Mouse (Mus musculus) cerebellum, adult 2 months (tissue): ENCODE results near the gene BC055324. TPM values are rescaled to one million over a fixed set of nuclear protein-coding genes. Genes with fewer than 3 reads are reported as not detected.

Experiments used
- DNase-seq, 2 experiments: peaks; one replicate each; pipeline ENCODE4 v3.0.0; 2021
- H3K27ac ChIP-seq: fragments of 200-500 bp; 2 replicates; pipeline ENCODE4 v1.5.1; 2012; ENCODE audit warnings: low read length, control low read depth, inconsistent platforms; ENCODE audit not compliant: insufficient read depth
- H3K27me3 ChIP-seq: fragments of 200-500 bp; 2 replicates; pipeline ENCODE4 v1.6.1; 2012; ENCODE audit warnings: inconsistent platforms, mild to moderate bottlenecking, low read length, moderate library complexity; ENCODE audit not compliant: control insufficient read depth, insufficient read depth
- H3K4me1 ChIP-seq: fragments of 200-500 bp; 2 replicates; pipeline ENCODE4 v1.6.1; 2011; ENCODE audit warnings: low read length; ENCODE audit not compliant: control insufficient read depth, insufficient read depth
- H3K4me3 ChIP-seq: fragments of 200-500 bp; replicated peaks from 2 replicates; pipeline ENCODE3; 2011; ENCODE audit warnings: mild to moderate bottlenecking, low read depth, low read length, control low read depth; ENCODE audit not compliant: insufficient read depth
- CTCF ChIP-seq: fragments of 200-500 bp; IDR thresholded peaks from 2 replicates; pipeline ENCODE4 v1.5.1; 2011; ENCODE audit warnings: low read depth, mild to moderate bottlenecking, control low read depth, low read length, moderate library complexity, borderline replicate concordance; ENCODE audit not compliant: insufficient read depth
- POLR2A ChIP-seq: fragments of 200-500 bp; IDR thresholded peaks from 2 replicates; pipeline ENCODE4 v1.6.1; 2011; ENCODE audit warnings: low read length, control low read depth, borderline replicate concordance; ENCODE audit not compliant: insufficient read depth
- WGBS: fragments of 180-500 bp; shearing (Covaris S2); methylation state at CpG from one replicate; pipeline ENCODE4 v1.1.7; 2018; 5-methylcytosine and 5-hydroxymethylcytosine counted together
- polyA plus RNA-seq: library from polyadenylated mRNA; depleted of rRNA; stranded (reverse); fragments of >200 nt; gene quantifications from 2 replicates; pipeline ENCODE4 v1.2.3, GENCODE M21; 2012

Gene BC055324
- polyA plus RNA-seq, 1 experiment, result 1.8 TPM

- 86% methylated on average over 1 of the region's 1 CpGs for WGBS
- no peak overlapping the region for H3K4me3 ChIP-seq
- TF ChIP-seq CTCF (no peak), POLR2A (no peak)
- no peak for DNase-seq
- no peak overlapping the region for H3K27ac ChIP-seq
- H3K27me3 ChIP-seq, result no peaks in the 10 kb centered on the region; the same call in 1 of the 2 replicates
- no peaks in the 10 kb centered on the region for H3K4me1 ChIP-seq
These were observed 18.1 kb downstream of the BC055324 start for GRCm38 (mm10) chr1:163976515-163976914.

- 94% methylated on average over 2 of the region's 2 CpGs for WGBS
These were observed 19.5 kb downstream of the BC055324 start for GRCm38 (mm10) chr1:163975088-163975487.

GRCm38 (mm10) chr1:163974471-163974870 is 20.1 kb downstream of the BC055324 start:
- no peak overlapping the region for H3K4me3 ChIP-seq
- H3K27ac ChIP-seq, result no peak overlapping the region
- WGBS, result 89% methylated on average over 1 of the region's 1 CpGs
- DNase-seq, result no peak
- TF ChIP-seq CTCF, result no peak
- TF ChIP-seq POLR2A, result no peak
- H3K27me3 ChIP-seq, result no peaks in the 10 kb centered on the region
- no peaks in the 10 kb centered on the region for H3K4me1 ChIP-seq

More at GRCm38 (mm10) chr1:163975088-163975487, 19.5 kb downstream of the BC055324 start:
- Histone ChIP-seq H3K4me1 (no peaks in the 10 kb centered on the region), H3K4me3 (no peak overlapping the region), H3K27ac (no peak overlapping the region), H3K27me3 (no peaks in the 10 kb centered on the region; the same call in 1 of the 2 replicates)
- no peak for TF ChIP-seq CTCF
- TF ChIP-seq POLR2A, result no peak
- no peak for DNase-seq

GRCm38 (mm10) chr1:163964008-163964689 is 30.4 kb downstream of the BC055324 start:
- no peak for TF ChIP-seq CTCF
- TF ChIP-seq POLR2A, result no peak
- DNase-seq, result no peak
- no peaks in the 10 kb centered on the region for H3K4me1 ChIP-seq
- WGBS, result 90% methylated on average over 10 of the region's 10 CpGs
- no peak overlapping the region for H3K4me3 ChIP-seq
- no peaks in the 10 kb centered on the region for H3K27me3 ChIP-seq
- no peak overlapping the region for H3K27ac ChIP-seq

- Histone ChIP-seq H3K4me3 (no peak overlapping the region), H3K4me1 (no peaks in the 10 kb centered on the region), H3K27ac (no peak overlapping the region), H3K27me3 (no peaks in the 10 kb centered on the region)
- 84% methylated on average over 3 of the region's 3 CpGs for WGBS
- TF ChIP-seq POLR2A, result no peak
- TF ChIP-seq CTCF, result no peak
- no peak for DNase-seq
These were observed 36.6 kb downstream of the BC055324 start for GRCm38 (mm10) chr1:163958036-163958435.

- H3K4me3 ChIP-seq, result no peak overlapping the region
- WGBS, result 73% methylated on average over 2 of the region's 2 CpGs
- H3K27me3 ChIP-seq, result no peaks in the 10 kb centered on the region
- no peak for DNase-seq
- TF ChIP-seq POLR2A (no peak), CTCF (no peak)
- no peaks in the 10 kb centered on the region for H3K4me1 ChIP-seq
- no peak overlapping the region for H3K27ac ChIP-seq
These were observed 41.2 kb downstream of the BC055324 start for GRCm38 (mm10) chr1:163953396-163953795.

GRCm38 (mm10) chr1:163942056-163942455 is 52.5 kb downstream of the BC055324 start:
- Histone ChIP-seq H3K27ac (no peak overlapping the region), H3K27me3 (no peaks in the 10 kb centered on the region), H3K4me1 (no peaks in the 10 kb centered on the region), H3K4me3 (no peak overlapping the region)
- 67% methylated on average over 6 of the region's 6 CpGs for WGBS
- DNase-seq, result no peak
- TF ChIP-seq CTCF (no peak), POLR2A (no peak)

GRCm38 (mm10) chr1:163934591-163934990 is 60.0 kb downstream of the BC055324 start:
- DNase-seq, result no peak
- Histone ChIP-seq H3K27ac (no peak overlapping the region), H3K4me1 (peaks cover 7% of the 10 kb centered on the region), H3K27me3 (no peaks in the 10 kb centered on the region), H3K4me3 (no peak overlapping the region)
- 83% methylated on average over 2 of the region's 2 CpGs for WGBS
- no peak for TF ChIP-seq POLR2A
- no peak for TF ChIP-seq CTCF
